Mouse (Mus musculus) lung, adult 18-20 months (tissue): ENCODE results near the gene Dtx4.
A peak's percentile ranks its signal among the peaks of the same experiment; 100 is the strongest.
"Not testable (repeated sequence)": the region's sequence is repeated elsewhere in the genome, so short reads cannot be mapped to it uniquely, and the experiment has no call there.

Source experiments
- DNase-seq, 2 experiments: peaks; one replicate each; pipeline ENCODE4 v3.0.0; 2022; ENCODE audit warnings: mixed read lengths in 2 of 2

Gene Dtx4

DNA sequence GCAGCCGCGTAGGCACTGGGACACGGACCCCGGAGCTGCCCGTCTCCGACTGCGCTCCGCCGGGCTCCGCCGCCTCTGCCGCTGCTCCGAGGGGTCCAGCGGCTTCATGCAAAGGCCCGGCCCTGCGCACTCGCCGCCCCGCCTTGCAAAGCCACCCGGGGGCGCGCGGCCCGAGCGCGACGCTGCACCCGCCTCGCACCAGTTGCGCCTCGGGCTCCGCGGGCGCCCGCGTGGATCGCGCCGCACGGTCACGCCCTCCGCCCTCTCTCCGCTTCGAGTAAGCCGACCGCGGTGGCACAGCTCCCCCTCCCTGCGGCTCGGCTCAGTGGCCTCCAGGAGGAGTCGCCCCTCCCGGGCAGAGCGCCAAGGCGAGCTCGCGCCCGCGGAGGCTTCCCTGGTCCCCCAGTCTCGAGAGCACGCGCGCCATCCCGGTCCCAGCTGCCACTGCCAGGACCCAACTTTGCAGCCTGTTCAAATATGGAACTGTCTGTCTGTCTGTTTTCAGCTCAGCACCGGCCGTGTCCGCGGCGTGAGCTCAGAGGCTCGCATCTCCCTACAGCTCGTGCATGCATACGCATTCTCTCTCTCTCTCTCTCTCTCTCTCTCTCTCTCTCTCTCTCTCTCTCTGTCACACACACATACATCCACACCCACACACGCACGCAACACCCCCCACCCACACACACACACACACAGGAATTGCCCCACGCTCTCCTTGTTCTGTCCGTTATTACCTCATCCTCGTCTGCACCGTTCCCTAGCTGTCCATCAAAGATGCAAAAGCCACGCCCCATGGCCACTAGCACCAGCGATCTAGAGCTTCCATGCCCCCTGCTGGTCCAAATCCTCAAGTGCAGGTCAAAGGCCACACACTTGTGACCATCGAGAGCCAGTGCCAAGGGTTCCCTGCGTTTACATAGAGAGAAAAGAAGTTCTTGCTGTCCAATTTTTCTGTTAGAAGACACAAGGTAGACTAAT, at the start of gene Dtx4:
TSS of gene Dtx4 (minus strand) at position 85 of the 978 bp plus-strand sequence.
- peak; percentile 94 to 96 for DNase-seq

DNA sequence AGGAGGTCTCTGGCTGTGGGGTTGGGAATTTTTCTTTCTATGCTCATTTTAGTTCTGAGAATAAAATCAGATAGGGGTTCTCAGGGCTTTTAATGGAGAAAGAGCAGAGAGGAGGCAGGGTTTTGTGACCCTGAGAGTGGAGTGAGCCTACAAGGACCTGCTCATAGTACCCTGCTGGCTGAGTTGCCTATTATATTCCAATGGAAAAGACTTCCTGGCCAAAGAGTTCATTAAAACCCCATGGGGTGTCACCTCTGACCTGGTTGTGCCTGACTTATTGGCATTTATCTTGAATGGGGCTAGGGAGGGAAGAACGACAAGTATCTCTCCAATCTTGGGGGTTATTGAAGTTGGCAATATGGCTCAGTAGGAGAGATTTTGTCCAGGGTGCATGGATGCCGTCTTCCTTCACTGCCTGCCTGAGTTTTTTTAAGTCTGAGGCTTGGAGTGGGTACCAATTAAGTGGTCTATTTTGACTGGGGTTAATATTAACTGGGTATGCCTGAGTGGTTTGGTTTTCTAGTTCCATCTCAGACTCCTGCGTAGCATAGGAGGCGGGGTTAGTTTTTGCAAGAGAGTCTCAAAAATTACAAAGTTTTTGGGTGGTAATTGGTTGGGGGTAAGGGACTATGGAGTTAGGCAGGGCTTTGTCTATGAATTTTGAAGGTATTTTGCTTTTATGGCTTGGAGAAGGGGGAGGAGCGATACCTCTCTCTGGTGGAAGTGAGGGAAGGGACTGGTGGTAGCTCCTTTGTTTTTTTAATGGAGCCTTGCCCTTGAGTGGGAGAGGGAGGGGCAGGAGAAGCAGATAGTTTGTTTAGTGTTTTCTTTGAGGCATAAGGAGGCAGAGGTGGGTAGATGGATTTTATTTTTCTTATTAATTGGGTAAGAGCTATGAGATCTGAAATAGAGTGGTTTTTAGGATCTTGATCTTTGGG, 49.0 kb upstream of the Dtx4 start:
- no peak for DNase-seq

- DNase-seq, result peak in 1 of 2 experiments; percentile 20
These were observed 47.9 kb upstream of the Dtx4 start for GRCm38 (mm10) chr19:12549166-12549565.

- DNase-seq, result not testable (repeated sequence)
These were observed 44.2 kb upstream of the Dtx4 start, which contains the start of gene Fam111a for GRCm38 (mm10) chr19:12545440-12545839. Gene Fam111a, plus strand, starts transcription at chr19:12545740.

GRCm38 (mm10) chr19:12541644-12542043, 40.4 kb upstream of the Dtx4 start:
- no peak for DNase-seq

DNA sequence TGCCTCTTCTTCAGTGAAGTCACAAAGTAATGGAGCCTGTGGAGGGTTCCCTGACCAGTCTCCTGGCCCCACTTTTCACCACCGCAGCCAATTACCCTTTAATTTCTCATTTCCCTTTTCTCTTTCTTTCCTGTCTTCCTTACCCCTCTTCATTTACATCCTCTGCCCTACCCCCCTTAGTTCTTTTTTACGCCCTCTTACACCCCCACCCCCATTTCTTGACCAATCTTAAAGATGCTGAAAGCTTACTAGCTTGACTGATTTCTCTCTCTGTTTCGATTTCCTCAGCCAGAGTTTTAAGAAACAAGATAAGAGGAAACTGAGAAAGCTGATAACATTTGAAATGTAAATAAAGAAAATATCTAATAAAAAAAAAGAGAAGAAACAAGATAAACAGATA, 39.5 kb upstream of the Dtx4 start:
- no peak for DNase-seq

- no peak for DNase-seq
These were observed 38.7 kb upstream of the Dtx4 start for GRCm38 (mm10) chr19:12539975-12540374.

- DNase-seq, result no peak
These were observed 35.9 kb upstream of the Dtx4 start for GRCm38 (mm10) chr19:12537168-12537567.

DNA sequence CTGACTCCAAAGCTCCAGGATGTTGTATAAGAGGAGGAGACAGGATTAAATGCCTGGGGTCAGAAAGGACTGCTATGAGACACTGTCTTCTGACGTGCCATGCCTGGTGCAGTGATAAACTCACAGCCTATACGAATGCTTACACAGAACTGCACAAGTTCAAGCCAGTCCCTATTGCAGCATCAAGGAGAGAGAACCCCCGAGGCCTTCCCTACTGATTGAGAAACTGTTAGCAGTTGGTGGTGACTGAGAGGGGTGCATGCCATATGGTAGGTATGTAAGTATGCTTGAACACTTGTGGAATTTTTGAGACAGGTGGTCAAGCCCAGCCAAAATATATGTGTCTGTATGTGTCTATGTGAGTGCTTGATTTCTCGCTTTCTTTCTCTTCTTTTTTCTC, 22.1 kb upstream of the Dtx4 start:
- no peak for DNase-seq

- DNase-seq, result no peak
These were observed 17.3 kb upstream of the Dtx4 start for GRCm38 (mm10) chr19:12518541-12518890.

- peak; percentile 44 to 71 for DNase-seq
These were observed 16.7 kb upstream of the Dtx4 start for GRCm38 (mm10) chr19:12517671-12518540.

GRCm38 (mm10) chr19:12514621-12515020, 13.4 kb upstream of the Dtx4 start:
- no peak for DNase-seq

DNA sequence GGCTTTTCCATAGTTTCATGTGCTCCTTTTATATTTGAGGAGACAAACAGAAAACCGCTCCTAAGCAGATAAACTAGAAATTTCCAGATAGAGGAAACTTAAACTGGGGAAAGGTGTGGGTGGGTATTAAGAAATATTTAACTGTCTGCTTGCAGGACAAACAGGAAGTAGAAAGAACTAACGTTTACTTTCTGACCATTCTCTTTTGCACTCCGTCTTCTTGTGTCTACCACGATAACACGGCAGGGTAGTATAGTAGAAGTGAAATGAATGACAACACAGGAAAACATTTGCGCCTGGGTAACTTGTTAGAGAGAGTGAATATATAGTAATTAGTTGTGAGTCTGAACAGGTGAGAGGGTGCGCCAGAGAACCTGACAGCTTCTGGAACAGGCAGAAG, 1.5 kb upstream of the Dtx4 start:
- no peak for DNase-seq

DNA sequence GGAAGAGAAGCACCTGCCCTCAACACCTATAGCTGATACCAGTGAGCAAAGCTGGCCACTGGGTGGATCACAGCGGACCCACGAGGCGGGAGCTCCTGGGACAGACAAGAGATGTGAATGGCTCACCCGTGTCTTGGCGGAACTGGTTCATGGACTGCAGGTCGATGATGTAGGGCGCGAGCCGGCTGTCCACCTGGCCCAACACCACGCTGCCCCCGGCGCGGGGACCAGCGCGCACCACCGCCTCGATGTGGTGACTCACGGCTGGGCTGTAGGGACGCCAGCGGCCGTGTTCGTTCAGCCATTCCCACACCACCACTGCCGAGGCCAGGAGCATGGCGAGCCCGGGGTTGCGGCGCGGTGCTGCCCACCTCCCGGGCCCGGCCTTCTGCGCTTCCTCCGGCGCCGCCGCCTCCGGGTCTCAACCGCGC, 358 bp downstream of the Dtx4 start:
- DNase-seq, result no peak

DNA sequence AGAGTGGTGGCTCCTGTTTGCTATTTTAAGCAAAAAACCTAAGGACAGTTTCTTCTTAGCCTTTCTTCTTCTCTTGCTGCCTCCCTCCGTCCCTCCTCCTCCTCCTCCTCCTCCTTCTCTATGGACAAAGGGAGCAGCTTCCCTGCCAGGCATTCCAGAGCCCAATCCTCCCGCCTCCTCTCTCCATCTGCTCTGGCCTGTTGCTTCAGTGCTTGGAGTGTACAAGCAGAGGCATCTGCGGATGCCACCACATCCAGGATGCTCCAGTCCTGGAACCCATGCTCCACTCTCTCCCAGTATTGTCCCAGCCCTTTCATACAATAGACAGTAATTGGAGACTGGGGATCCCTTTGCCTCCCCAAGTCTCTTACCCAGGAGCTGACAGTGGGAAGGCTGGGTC, 1.1 kb downstream of the Dtx4 start:
- DNase-seq, result peak; percentile 52 to 60

DNA sequence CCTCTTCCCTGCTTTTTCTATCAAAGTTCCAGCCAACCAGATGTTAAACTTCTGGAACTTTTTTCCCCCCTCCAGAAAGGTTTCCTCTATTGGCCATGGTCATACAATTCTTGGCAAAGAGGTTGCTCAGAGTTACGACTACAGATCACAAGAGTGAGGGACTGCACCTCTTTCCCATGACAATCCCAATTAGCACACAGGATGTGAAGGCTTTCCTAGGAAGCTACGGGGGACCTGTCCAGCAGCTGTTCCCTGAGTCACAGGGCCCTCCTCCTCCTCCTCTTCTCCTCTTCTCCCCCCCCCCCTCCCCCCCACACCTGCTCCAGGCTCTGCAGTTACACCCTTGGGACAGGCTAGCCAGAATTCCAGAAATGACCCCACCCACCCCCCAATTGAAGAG, 1.8 kb downstream of the Dtx4 start:
- no peak for DNase-seq

- DNase-seq, result no peak
These were observed 2.3 kb downstream of the Dtx4 start for GRCm38 (mm10) chr19:12498941-12499340.

DNA sequence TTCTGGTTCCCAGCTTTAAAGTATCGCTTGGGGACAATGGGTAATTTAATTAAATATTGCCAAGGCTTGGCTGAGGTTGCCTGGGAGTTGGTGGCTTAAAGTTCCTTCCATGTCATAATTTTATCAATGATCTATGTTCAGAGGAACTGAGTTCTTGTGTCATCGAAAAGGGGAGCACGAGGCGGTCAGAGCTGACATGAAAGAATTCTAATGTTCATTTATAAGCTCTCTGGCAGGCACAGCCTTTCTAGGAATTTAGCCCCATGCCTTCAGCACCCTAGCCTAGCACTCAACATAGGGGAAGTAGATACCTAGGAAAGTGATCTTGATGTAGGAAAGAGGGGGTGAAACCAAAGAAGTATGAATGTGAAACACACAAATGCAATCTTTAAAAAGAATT, 2.9 kb downstream of the Dtx4 start:
- no peak for DNase-seq

- no peak for DNase-seq
These were observed 3.3 kb downstream of the Dtx4 start for GRCm38 (mm10) chr19:12497909-12498308.

- DNase-seq, result no peak
These were observed 5.0 kb downstream of the Dtx4 start for GRCm38 (mm10) chr19:12496241-12496640.

GRCm38 (mm10) chr19:12494972-12495535, 6.2 kb downstream of the Dtx4 start:
- DNase-seq, result no peak

GRCm38 (mm10) chr19:12494187-12494458, 7.1 kb downstream of the Dtx4 start:
- no peak for DNase-seq
